Mouse (Mus musculus) heart, embryonic 16.5 days (tissue): Measurements from ENCODE around the gene Prss35. TPM values are rescaled to one million over a fixed set of nuclear protein-coding genes. Genes with fewer than 3 reads are reported as not detected.
A peak's percentile ranks its signal among the peaks of the same experiment; 100 is the strongest.

Experiments
- ATAC-seq: fragments of 200-750 bp; cut with Nextera tagmentation; replicated peaks from 2 replicates; pipeline ENCODE4 v1.8.0; 2017; ENCODE audit warnings: moderate number of reproducible peaks; ENCODE audit not compliant: insufficient read depth, low FRiP score; ENCODE audit errors: extremely low read depth
- H3K27ac ChIP-seq: fragments of 300-500 bp; sonication (generic); 2 replicates; pipeline ENCODE4 v1.5.1; 2014; ENCODE audit warnings: mild to moderate bottlenecking, low read length, control low read depth, moderate library complexity
- H3K27me3 ChIP-seq: fragments of 300-500 bp; sonication (generic); 2 replicates; pipeline ENCODE4 v1.6.1; 2014; ENCODE audit warnings: low read length, mixed read lengths; ENCODE audit not compliant: control insufficient read depth, insufficient read depth
- H3K36me3 ChIP-seq: fragments of 300-500 bp; sonication (generic); 2 replicates; pipeline ENCODE4 v1.6.1; 2014; ENCODE audit not compliant: control insufficient read depth, insufficient read depth
- H3K4me1 ChIP-seq: fragments of 300-500 bp; sonication (generic); 2 replicates; pipeline ENCODE4 v1.6.1; 2014; ENCODE audit warnings: low read length, mixed read lengths; ENCODE audit not compliant: control insufficient read depth, insufficient read depth
- H3K4me2 ChIP-seq: fragments of 300-500 bp; sonication (generic); 2 replicates; pipeline ENCODE4 v1.6.1; 2014; ENCODE audit warnings: low read depth, mild to moderate bottlenecking, control low read depth, low read length
- H3K4me3 ChIP-seq: fragments of 300-500 bp; sonication (generic); 2 replicates; pipeline ENCODE4 v1.5.1; 2014; ENCODE audit warnings: mild to moderate bottlenecking, control low read depth, low read length
- H3K9ac ChIP-seq: fragments of 300-500 bp; sonication (generic); 2 replicates; pipeline ENCODE4 v1.6.1; 2014; ENCODE audit warnings: low read length, control low read depth
- H3K9me3 ChIP-seq: fragments of 300-500 bp; sonication (generic); replicated peaks from 2 replicates; pipeline ENCODE4 v1.6.1; 2016; ENCODE audit warnings: low read length; ENCODE audit not compliant: control insufficient read depth
- WGBS: fragments of 180-500 bp; shearing (Covaris S2); extraction: QIAGEN DNeasy Blood & Tissue Kit; methylation state at CpG from one replicate; pipeline ENCODE4 v1.1.7; 2014; 5-methylcytosine and 5-hydroxymethylcytosine counted together
- polyA plus RNA-seq: library from polyadenylated mRNA; unstranded; fragments of >200 nt; fragmentation: Nextera tagmentation; extraction: Ambion mirVana; gene quantifications from 2 replicates; pipeline ENCODE4 v1.2.1, GENCODE M21; 2015

Prss35 gene
- polyA plus RNA-seq, 1 experiment from 2014 or later, result 35.1 TPM

DNA sequence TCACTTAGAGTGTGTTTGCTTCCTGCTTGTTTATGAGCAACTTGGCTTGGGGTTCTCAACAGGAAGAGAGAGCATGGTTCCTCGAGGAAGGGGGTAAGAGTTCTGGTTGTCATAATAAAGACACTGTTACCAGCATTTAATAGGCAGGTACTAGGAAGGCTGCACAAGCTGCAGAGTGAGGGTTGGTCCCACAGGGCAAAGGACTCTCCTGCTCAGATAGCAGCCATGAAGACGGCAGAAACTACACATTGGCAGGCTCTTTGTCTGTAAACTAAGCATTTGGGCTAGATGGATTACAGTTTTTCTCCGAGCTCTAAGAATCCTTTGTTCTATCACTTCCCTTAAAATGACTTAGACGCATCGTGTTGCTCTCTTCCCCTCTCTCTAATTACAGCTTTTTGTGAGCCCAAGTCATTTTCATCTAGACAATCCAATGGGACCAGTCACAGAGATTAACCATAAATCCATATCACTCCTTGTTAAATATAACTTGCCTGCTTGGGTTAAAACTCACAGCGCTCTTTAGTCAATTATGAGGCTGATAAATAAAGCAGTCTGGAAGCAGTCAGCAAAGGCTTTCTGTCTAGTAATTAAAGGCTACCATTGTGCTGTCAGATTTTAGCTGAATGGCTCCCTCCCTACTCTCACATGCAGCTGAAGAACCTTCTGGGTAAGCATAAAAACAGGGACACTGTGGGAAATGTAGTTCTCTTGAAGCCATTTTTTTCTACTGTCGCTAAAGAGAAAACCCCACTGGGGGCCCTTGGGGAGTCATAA lies 17.7 kb upstream of the Prss35 start:
- H3K27ac ChIP-seq, result no peak overlapping the region
- ATAC-seq, result no peak
- H3K4me1 ChIP-seq, result no peaks in the 10 kb centered on the region
- H3K9ac ChIP-seq, result no peak overlapping the region
- WGBS, result 63% methylated on average over 7 of the region's 7 CpGs
- H3K36me3 ChIP-seq, result no peaks in the 10 kb centered on the region
- no peaks in the 10 kb centered on the region for H3K9me3 ChIP-seq
- no peak overlapping the region for H3K4me3 ChIP-seq
- no peaks in the 10 kb centered on the region for H3K27me3 ChIP-seq
- H3K4me2 ChIP-seq, result no peak overlapping the region

DNA sequence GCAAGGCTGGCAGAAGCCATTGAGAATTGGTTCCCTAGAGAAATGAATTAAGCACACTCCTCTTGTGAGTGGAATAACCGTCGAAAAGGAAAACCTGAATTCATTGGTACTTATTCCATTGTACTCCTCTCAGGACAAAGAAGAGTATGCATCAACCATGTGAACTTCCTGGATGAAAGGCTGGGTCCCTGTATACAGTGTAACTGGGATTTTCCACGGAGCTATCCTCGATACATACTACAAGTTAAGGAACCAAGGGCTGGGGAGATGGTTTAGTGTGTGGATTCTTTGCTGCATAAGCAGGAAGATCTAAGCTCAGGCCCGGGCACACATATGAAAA lies 17.1 kb upstream of the Prss35 start:
- ATAC-seq, result no peak
- no peak overlapping the region for H3K4me3 ChIP-seq
- no peak overlapping the region for H3K4me2 ChIP-seq
- no peaks in the 10 kb centered on the region for H3K4me1 ChIP-seq
- no peak overlapping the region for H3K9ac ChIP-seq
- H3K36me3 ChIP-seq, result no peaks in the 10 kb centered on the region
- no peaks in the 10 kb centered on the region for H3K9me3 ChIP-seq
- WGBS, result 83% methylated on average over 5 of the region's 5 CpGs
- H3K27ac ChIP-seq, result no peak overlapping the region
- H3K27me3 ChIP-seq, result no peaks in the 10 kb centered on the region

- no peak overlapping the region for H3K9ac ChIP-seq
- no peaks in the 10 kb centered on the region for H3K36me3 ChIP-seq
- no peak overlapping the region for H3K4me3 ChIP-seq
- no peak overlapping the region for H3K4me2 ChIP-seq
- no peaks in the 10 kb centered on the region for H3K27me3 ChIP-seq
- H3K9me3 ChIP-seq, result no peaks in the 10 kb centered on the region
- no peak for ATAC-seq
- 66% methylated on average over 10 of the region's 10 CpGs for WGBS
- no peaks in the 10 kb centered on the region for H3K4me1 ChIP-seq
- H3K27ac ChIP-seq, result no peak overlapping the region
These were observed 15.1 kb upstream of the Prss35 start for GRCm38 (mm10) chr9:86728214-86728814.

DNA sequence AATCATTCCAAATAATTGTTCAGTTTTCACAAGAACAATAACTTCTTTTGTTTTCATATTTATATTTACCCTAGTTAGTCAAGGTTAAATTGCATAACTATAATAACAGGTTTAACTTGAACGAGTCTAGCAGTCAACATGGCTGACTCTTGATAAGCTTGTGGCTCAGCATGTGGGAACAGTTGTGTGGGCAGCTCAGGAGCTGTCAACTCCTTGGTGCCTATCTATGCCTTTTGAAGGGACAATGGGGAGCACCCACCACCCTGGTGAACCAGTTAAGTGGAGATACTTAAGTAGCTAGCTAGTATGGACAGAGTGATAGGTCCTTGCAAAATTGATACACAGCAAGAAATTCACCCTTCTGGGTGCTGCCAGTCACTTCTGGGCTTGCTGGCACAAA lies 14.4 kb upstream of the Prss35 start:
- WGBS, result 40% methylated on average over 1 of the region's 1 CpGs
- Histone ChIP-seq H3K9me3 (no peaks in the 10 kb centered on the region), H3K9ac (no peak overlapping the region), H3K4me1 (no peaks in the 10 kb centered on the region), H3K4me3 (no peak overlapping the region), H3K4me2 (no peak overlapping the region), H3K27ac (no peak overlapping the region), H3K36me3 (no peaks in the 10 kb centered on the region), H3K27me3 (no peaks in the 10 kb centered on the region)
- ATAC-seq, result no peak

GRCm38 (mm10) chr9:86729811-86730210 lies 13.6 kb upstream of the Prss35 start:
- no peak for ATAC-seq
- no peaks in the 10 kb centered on the region for H3K4me1 ChIP-seq
- H3K27ac ChIP-seq, result no peak overlapping the region
- 99% methylated on average over 3 of the region's 3 CpGs for WGBS
- no peaks in the 10 kb centered on the region for H3K36me3 ChIP-seq
- H3K4me3 ChIP-seq, result no peak overlapping the region
- H3K27me3 ChIP-seq, result no peaks in the 10 kb centered on the region
- H3K9me3 ChIP-seq, result no peaks in the 10 kb centered on the region
- H3K4me2 ChIP-seq, result no peak overlapping the region
- no peak overlapping the region for H3K9ac ChIP-seq

DNA sequence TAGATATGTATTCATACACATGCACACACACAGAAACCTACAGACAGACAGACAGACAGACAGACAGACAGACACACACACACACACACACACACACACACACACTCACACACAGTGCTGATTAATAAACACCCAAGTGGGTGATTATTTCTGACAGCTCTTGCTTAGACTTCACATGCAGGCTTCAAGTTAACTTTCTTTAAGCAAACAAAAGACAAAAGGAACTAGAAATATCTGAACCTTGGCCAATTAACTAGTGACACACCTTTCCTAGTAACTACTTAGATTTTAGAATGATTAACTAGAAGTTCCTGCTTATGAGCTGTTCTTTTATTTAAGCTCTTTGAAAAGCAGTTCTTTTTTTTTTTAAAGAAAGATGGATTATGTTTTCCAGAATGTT lies 9.1 kb upstream of the Prss35 start:
- no peaks in the 10 kb centered on the region for H3K27me3 ChIP-seq
- no peak overlapping the region for H3K4me3 ChIP-seq
- peaks cover 15% of the 10 kb centered on the region for H3K4me1 ChIP-seq
- no peak overlapping the region for H3K27ac ChIP-seq
- no peak overlapping the region for H3K9ac ChIP-seq
- H3K9me3 ChIP-seq, result no peaks in the 10 kb centered on the region
- H3K4me2 ChIP-seq, result no peak overlapping the region
- no peaks in the 10 kb centered on the region for H3K36me3 ChIP-seq
- ATAC-seq, result no peak

DNA sequence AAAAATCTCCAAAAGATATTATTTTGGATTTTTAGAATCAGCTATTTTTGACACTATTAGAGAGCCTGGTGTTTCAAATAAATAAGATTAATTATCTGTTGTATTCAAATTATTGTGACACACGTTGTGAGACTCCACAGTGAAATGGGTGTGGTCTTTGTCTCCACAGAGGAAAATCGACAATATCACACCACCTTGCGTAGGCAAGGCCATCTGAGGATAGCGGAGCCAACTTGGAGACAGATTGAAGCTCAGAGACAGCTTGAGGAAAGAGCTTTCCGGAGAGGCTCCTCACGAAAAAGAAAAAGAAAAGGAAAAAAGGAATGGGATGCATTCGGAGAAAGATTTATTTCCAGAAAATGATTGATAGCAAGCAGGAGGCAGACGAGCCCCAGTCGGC lies 8.7 kb upstream of the Prss35 start:
- Histone ChIP-seq H3K36me3 (no peaks in the 10 kb centered on the region), H3K27ac (no peak overlapping the region), H3K27me3 (no peaks in the 10 kb centered on the region), H3K4me2 (no peak overlapping the region), H3K9ac (no peak overlapping the region), H3K4me1 (peaks cover 17% of the 10 kb centered on the region), H3K9me3 (no peaks in the 10 kb centered on the region), H3K4me3 (no peak overlapping the region)
- WGBS, result 70% methylated on average over 9 of the region's 9 CpGs
- no peak for ATAC-seq

- no peaks in the 10 kb centered on the region for H3K27me3 ChIP-seq
- no peaks in the 10 kb centered on the region for H3K36me3 ChIP-seq
- H3K4me2 ChIP-seq, result no peak overlapping the region
- 37% methylated on average over 4 of the region's 4 CpGs for WGBS
- peaks cover 17% of the 10 kb centered on the region for H3K4me1 ChIP-seq
- no peak overlapping the region for H3K9ac ChIP-seq
- H3K27ac ChIP-seq, result no peak overlapping the region
- peak; percentile 86 for ATAC-seq
- H3K9me3 ChIP-seq, result no peaks in the 10 kb centered on the region
- H3K4me3 ChIP-seq, result no peak overlapping the region
These were observed 6.5 kb upstream of the Prss35 start for GRCm38 (mm10) chr9:86736991-86737390.

GRCm38 (mm10) chr9:86738067-86738466 lies 5.4 kb upstream of the Prss35 start:
- Histone ChIP-seq H3K4me2 (no peak overlapping the region), H3K27me3 (no peaks in the 10 kb centered on the region), H3K36me3 (no peaks in the 10 kb centered on the region), H3K27ac (no peak overlapping the region), H3K9me3 (no peaks in the 10 kb centered on the region), H3K4me3 (no peak overlapping the region), H3K9ac (no peak overlapping the region), H3K4me1 (peaks cover 17% of the 10 kb centered on the region)
- no peak for ATAC-seq
- 91% methylated on average over 1 of the region's 1 CpGs for WGBS
